Mouse (Mus musculus) heart, postnatal 4 days (tissue): ENCODE results near the gene Maz. TPM values are rescaled to one million over a fixed set of nuclear protein-coding genes. Genes with fewer than 3 reads are reported as not detected.

Source experiments
- DNase-seq: peaks from one replicate; pipeline ENCODE4 v3.0.0; 2021
- total RNA-seq, 2 experiments: library from RNA; stranded (reverse); gene quantifications; 2 replicates each; pipeline ENCODE4 v1.2.3; 2021

Maz gene
- total RNA-seq = 100 to 1,000 TPM; 152 TPM

- peak; percentile 99 for DNase-seq
Measured at GRCm38 (mm10) chr7:127026984-127027726, at the start of gene Maz. Gene Maz (minus strand): TSS chr7:127027037.

DNA sequence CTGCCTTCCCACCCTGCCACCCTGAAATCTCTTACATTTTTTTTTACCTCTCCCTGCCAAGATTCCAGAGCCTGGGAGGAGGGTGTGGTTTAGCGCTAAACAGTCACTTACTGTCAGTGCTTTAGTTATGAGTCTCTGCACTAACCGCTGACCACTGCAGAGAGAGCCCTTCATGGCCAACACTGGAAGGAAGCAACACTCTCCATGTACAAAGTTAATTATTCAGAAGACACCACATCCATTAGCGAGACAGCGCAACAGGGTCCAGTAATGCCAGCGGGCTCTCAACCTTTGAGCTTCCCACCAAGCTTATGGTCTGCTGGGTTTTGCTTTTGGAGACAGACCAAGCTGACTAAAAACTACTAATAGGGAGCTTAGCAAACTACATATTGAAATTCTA lies 49.4 kb upstream of the Maz start:
- no peak for DNase-seq

DNA sequence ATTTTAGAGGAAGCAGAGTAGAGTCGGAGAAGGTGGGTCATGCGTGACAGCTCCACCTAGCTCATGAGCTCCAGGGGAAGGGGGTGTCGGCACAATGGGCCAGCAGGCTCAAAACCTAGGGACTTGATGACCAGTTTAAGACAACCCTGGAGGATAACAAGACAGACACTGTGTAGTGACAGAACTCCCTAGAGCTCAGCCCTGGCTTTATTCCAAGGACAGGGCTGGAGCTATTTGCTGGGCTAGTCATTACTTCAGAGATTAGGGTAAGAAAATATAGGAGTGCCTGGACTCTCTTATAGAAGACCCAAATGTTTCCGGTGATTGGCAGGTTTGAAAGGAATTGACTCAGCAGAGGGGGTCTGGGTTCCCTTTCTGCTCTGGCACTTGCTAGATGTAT lies 46.4 kb upstream of the Maz start:
- DNase-seq = peak; percentile 39

DNA sequence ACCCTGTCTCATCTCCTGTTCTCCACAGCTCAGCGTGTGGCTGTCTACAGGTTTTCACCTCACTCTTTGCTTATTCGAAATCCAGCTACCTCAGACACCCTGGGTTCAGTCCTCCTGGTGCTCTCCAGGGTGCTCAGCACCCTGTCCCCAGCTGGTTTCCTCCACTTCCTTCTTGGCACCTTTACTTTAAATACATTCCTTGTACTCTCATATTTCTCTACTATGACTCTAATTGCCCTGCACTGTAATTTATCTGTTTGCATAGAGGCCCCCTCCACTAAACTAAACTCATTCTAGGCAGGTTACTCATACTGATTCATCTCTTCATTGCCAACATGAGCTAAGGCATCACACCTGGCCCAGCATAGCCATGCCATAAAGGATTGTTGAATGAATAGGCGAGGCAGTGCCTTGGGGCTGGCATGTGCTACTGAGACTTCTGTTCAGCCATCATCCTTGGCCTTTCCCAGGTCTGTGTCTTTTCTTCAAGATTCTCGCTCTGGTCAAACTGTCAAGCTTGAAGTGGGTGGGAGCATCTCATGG lies 44.1 kb upstream of the Maz start:
- no peak for DNase-seq

- DNase-seq = no peak
Measured at GRCm38 (mm10) chr7:127066317-127066716, 39.5 kb upstream of the Maz start.

DNA sequence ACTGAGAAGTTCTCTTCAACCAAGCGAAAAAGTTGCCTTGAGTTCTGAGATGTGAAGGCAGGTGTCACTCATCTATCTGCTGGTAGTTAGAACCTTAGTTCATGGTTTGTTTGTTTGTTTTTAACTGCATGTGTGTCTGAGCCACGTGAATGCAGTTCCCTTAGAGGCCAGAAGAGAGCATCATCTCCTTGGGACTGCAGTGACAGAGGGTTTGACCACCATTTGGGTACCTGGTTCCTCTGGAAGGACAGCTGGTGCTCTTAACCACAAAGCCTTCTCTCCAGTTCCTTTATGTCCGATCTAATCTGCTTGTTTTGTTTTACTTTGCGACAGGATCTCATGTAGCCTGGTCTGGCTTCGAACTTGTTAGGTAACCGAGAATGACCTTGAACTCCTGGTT lies 38.7 kb upstream of the Maz start:
- no peak for DNase-seq

DNA sequence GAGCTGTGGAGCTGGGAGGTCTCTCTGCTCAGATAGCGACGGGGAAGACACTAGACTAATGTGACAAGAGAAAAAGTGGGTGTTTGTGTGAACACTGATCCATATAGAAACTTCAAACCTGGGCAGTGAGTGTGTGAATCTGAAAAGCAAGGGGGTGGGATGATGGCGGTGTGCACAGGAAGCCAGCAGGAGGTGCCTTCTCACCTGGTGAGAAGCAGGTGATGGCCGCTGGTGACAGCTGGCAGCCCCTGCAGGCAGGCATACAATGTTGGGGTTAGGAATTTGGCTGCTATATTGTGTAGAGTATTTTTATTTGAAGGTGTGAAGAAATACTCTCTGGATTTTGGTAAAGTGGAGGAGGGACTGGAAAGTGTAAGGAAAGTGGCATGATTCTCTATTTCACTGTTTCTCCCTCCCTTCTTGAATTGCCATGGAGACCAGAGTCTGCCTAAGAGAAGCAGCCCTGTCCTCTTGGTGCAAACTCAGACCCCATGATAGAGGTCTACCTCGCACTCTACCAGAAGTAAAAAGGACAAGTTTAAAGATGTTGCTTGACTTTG lies 28.3 kb upstream of the Maz start:
- no peak for DNase-seq

DNA sequence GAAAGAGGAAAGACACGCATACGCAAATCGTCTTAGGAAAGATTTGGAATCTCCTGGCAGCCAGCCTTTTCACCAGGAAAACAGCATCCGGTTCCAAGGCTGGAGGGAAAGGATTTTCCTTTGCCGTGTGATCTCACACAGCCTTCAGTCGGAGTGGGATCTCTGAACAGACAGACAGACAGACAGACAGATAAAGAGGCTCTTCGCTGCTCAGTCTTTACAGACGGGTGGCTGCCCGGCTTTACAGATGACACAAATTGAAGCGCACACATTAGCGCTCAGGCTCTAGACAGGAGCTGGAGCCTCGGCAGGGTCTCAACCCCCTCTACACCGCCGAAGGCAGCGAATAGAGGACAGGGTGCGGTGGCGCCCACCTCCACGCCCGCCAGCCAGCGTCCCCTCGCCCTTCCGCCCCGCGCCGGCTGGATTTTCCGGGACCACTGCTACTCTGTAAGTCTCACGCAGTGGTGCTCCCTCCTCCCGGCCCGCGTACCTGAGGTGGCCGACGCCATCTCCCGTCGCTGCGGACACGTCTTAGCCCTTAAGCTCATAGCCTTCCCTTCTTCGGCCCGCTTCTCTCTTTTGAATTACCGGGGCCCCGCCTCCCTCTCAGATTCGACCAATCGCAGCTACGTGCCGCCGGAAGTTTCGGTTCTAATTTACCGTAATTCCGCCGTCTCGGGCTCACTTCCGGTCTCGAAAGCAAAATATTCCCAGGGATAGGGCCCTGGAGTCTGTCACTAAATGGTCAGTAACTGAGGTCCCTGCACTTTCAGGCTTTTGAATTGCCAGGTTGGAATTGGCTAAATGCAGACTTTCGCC lies 15.2 kb upstream of the Maz start, which contains the start of gene Kif22:
TSS of gene Kif22 (minus strand) at position 621 of the 822 bp plus-strand sequence.
- DNase-seq = peak; percentile 95

GRCm38 (mm10) chr7:127031244-127031643 lies 4.4 kb upstream of the Maz start:
- DNase-seq = no peak

DNA sequence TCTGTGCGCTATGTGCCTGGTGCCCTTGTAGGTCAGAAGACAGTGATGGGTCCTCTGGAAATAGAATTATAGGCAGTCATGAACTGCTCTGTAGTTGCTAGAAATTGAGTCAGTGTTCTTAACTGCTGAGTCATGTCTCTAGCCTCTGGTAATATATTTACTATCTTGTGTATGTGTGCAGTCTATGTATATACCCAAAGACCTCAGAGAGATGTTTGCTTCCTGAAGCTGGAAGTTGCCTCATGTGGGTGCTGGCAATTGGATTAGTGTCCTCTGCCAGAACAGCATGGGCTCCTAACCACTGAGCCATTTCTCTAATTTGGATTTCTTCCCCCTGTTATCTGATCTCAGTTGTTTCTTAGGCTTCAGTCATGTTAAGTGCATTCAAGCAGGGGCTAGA lies 3.3 kb upstream of the Maz start:
- DNase-seq = no peak

DNA sequence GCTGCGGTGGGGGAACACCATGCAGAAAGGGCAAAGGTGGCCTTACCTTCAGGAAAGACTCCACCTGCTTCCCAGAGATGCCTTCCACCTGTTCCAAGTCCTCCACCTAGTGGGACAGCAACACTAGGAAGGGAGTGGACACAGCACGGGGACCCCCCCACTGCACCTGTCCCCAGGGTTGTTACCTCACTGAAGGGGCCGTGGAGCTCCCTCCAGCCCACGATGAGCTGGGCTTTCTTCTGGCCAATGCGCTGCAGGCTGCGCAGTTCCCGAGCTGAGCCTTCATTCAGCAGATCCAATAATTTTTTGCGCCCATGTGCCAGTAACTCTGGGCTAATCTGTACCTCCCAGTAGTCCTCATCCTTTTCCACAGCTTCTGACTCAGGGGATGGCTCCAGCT lies 1.0 kb upstream of the Maz start:
- no peak for DNase-seq

DNA sequence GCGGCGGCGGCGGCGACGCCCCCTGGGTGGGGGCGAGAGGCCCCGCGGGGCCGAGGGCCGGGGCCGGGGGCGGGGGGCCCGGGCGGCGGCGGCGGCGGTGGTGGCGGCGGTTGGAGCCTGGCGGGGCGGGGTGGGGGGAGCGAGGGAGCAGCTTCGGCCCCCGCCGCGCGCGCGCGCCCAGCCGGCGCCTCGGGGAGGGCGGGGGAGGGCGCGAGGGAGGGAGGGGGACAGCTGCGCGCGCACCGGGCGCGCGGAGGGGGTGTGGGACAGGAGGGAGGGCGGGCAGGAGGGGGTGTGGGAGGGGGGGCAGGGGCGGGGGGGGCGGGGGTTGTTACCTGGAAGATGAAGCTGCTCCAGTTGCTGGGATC lies 237 bp downstream of the Maz start:
- DNase-seq = no peak

GRCm38 (mm10) chr7:127026161-127026600 lies 656 bp downstream of the Maz start:
- peak; percentile 76 for DNase-seq

GRCm38 (mm10) chr7:127025556-127026160 lies 1.2 kb downstream of the Maz start:
- DNase-seq = peak; percentile 61

DNA sequence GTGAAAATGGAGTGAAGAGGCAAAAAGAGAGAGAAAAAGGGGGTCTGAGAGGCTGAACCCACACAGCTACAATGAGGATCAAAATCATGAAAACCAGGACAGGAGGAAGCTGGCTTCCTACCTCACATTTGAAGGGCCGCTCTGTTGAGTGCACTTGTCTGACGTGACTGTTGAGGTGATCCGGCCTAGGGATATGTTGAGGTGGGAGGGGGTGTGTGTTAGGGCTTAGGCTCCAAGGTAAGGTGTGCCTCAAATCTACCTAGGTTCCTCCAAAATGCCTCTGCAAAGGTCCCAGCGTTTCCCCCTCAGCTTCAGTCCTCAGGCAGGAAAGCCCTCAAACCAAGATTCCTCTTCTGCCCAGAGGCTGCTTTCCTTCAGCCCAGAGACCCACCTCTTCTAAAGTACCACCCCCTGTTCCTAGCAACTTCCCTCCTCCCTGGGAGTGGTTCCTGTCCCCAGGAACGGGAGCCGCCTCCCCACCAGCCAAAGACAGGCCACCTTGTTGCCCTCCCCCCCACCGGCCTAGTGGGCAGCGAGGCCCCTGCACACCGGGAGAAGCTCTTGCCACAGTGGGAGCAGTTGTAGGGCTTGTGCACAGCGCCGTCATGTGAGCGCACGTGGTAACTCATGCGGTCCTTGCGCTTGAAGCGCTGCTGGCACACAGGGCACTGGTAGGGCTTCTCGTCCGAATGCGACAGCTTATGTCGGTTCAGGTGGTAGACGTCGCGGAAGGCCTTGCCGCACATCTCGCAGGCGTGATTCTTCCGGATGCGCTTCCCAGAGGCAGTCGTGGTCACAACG lies 1.9 kb downstream of the Maz start:
- peak; percentile 84 for DNase-seq

DNA sequence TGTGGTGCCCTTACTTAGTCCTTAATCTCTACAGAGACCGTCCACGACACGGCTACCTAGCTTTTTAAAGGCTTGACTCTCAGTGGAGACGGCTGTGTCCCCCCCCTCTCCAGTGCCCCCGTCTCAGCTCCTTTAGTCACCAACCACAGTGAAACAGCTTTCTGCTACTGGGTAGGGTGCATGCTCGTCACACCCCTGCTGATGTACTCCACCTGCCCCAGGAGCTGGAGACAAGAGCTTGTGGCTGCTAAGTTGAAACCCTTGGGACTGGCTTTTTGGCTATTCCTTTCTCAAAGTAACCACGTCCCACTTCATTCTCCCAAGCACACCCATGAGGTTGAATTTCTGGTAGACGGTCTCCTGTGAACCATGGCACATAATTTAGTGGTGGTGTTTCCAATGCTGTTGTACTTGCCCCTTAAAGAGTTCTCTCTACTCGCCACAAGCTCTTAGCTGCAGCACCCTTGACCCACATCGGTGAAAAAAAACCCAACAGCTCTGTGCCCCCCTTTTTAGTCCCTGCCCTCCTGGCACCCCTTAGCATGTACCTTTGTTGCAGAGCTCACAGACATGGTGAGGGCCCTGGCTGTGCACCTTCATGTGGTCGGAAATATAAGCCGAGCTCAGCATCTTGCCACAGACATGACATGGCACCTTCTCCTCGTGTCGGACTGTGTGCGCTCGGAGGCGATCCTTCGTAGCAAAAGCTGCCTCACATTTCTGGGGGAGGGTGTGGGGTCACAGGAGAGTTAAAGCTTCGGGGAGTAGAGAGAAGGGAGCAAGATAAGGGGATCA lies 2.7 kb downstream of the Maz start:
- DNase-seq = peak; percentile 12

DNA sequence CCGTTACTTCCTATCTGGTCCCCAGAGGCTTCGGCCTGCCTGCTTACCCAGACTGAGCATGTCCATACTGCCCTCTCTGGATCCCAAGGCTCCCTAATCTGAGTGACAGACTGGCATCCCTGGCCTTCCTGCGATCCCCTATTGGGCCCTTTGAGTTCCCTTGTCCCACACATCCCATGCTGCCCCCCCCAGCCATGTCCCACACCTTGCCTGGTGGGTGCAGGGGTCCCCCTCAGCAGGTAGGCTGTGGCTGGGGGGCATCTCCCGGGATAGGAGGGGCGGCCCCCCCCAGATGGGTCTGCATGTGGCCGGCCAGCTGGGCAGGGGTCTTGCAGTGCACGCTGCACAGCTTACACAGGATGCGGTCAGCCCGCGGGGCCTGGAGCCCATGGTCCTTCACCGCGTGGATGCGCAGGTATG lies 3.6 kb downstream of the Maz start:
- peak; percentile 7 for DNase-seq

DNA sequence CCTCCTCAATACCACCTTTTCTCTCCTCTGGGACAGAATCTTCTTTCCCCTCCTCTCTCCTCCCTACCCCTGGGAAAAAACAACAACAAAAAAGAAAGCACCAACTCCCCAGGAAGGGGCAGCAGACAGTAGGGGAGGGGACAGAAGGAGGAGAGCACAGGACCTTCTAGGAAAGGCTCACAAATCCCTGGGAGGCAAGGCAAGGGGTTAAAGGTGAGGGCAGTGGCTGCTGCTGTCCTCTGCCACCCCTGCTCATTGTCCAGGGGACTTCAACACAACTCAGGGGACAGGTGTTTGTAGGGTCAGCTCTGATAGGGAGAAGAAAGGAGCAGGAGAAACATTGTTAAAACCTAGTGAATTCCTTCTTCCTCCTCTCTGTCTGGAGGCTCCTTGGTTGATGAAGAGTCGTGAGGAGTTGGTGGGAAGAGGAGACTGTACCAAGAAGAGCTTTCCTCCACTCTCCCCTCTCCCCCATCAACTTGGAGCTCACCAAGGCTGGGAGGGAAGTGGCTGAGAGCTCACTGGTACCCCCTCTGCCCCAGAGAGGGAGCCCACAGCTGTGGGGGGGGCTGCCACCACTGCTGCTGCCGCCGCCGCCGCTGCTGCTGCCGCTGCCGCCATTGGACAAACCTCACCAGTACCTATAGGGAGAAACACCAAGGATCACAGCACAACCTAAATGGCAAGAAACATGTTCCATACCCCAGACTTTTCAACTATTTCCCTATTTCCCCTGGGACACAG lies 4.1 kb downstream of the Maz start:
- DNase-seq = no peak

GRCm38 (mm10) chr7:127021563-127022527 lies 5.0 kb downstream of the Maz start:
- no peak for DNase-seq
